Mouse (Mus musculus) gastrocnemius, adult 8-10 months (tissue): Measurements from ENCODE around the gene Tspan9. TPM values are rescaled to one million over a fixed set of nuclear protein-coding genes. Genes with fewer than 3 reads are reported as not detected.
A peak's percentile ranks its signal among the peaks of the same experiment; 100 is the strongest.

Experiments used
- DNase-seq, 2 experiments: peaks; one replicate each; pipeline ENCODE4 v3.0.0; 2022; ENCODE audit warnings: low spot score in 2 of 2
- total RNA-seq, 4 experiments: library from RNA; stranded (reverse); gene quantifications; 2 replicates each; pipeline ENCODE4 v1.2.4; 2022

Tspan9 gene
- total RNA-seq, 4 experiments from 2014 or later: 27.4 to 36.6 (median 31.5) TPM

DNA sequence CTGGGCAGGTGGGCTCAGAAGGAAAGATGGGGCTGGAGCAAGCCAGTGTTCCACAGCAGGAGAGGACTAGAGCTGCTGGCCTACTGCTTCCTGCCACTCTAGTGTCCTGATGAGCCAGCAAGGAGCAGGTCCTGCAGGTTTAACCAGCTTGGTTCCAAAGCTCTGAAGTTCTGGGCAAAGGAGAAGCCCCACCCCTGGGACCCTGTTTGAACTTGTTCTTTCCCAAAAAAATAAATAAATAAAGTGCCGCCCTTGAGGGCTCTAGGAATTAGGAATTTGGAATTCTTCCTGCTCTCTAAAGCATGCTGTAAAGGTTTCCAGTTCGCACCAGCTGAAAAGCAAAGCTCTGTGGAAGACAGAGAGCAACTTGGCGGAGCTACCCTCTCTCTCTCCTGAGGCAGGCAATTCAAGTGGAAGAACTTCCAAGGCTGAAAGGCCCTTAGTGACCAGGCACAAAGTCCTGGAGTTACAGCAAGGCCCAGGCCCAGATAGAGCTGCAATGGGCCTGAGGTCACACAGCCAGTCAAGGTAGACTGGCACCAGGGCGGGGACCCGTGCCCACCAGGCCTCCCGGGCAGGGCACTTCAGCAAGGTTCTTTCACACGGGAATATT, 38.6 kb downstream of the Tspan9 start:
- no peak for DNase-seq

DNA sequence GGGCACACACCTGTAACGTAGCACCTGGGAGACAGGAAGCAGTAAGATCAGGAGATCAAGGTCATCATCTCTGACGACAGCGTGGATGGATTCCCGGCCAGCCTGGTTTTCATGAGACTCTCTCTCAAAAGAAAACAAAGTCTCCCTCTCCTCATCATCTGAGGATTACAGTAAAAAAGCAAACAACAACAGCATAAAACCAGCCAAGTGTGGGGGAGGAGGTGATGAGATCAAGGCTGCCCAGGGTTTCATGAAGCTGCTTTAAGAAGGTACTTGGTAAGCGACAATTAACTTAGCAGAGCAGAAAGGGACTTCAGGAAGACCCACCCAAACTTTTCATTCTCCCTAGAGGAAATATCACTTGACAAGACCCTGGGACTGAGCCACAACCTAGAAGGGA, 39.5 kb downstream of the Tspan9 start:
- no peak for DNase-seq

DNA sequence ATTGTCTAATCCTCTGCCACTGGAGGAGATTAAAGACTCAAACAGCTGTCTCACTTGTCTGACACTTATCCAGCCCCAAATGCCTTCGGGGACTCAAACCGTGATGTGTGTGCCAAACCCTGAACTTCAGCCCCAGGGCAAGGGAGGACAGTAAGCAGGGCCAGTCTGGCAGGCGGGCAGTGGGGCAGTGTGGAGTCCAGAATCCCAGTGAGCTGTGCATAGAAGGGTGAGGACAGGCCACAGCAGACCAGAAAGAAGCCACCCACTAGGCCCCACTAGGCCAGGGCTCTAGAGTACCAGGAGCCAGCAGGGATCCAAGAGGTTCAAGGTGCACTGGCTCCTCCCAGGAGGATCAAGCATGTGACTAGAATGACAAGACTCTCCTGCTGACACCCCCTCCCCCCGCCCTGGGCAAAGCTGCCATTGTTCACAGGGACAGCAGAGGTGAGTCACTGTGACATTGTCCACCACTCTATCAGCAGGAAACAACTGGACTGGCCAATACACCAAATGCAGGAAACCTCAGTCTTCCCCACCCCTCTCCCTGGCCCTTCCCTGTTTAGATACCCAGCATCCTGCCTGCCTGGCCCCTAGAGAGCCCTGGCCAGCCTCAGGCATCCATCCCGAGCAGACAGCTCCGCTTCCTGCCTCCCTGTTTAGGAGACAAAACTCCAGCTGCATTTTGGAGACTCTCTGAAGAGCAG, 40.9 kb downstream of the Tspan9 start:
- peak in 1 of 2 experiments; percentile 45 for DNase-seq

- no peak for DNase-seq
These were observed 43.5 kb downstream of the Tspan9 start for GRCm38 (mm10) chr6:128099871-128100270.

DNA sequence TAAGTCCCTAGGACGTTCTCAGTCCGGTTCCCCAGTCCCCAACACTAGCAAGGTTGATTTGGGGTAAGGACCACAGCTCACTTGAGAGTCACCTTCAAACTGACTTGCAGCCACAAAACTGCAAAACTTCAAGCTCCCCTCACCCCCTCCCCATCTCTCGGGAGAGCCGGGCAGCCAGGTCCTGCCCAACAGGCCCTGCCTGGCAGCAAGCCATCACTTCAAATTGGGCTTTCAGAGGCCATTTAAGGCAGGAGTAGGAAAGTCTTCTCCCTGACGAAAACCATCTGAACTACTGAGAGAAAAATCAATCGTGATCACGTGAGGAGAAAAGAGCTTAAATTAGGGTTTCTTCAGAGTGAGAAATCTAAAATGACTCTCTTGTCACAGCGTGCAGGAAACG, 44.2 kb downstream of the Tspan9 start:
- DNase-seq: no peak

GRCm38 (mm10) chr6:128096521-128096920, 46.9 kb downstream of the Tspan9 start:
- DNase-seq: no peak

GRCm38 (mm10) chr6:128095906-128096305, 47.5 kb downstream of the Tspan9 start:
- no peak for DNase-seq

DNA sequence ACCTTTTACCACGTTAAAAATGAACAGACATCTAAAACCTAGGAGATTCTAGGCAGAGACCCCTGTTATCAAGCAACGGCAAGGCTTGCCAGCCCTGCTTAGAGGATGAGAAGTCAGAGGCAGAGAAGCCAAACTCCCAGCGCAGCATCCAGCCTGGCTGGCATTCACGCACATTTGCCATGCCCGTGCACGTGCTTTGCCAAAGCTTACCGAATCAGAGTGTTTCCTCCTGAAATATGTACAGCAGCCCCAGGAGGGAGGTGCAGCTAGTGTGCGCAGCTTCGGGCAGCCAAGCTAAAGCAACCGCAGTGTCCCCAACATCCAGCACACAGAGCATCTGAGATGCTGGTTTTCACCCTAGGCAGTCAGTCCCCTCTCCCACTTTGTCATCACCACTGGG, 48.3 kb downstream of the Tspan9 start:
- no peak for DNase-seq

DNA sequence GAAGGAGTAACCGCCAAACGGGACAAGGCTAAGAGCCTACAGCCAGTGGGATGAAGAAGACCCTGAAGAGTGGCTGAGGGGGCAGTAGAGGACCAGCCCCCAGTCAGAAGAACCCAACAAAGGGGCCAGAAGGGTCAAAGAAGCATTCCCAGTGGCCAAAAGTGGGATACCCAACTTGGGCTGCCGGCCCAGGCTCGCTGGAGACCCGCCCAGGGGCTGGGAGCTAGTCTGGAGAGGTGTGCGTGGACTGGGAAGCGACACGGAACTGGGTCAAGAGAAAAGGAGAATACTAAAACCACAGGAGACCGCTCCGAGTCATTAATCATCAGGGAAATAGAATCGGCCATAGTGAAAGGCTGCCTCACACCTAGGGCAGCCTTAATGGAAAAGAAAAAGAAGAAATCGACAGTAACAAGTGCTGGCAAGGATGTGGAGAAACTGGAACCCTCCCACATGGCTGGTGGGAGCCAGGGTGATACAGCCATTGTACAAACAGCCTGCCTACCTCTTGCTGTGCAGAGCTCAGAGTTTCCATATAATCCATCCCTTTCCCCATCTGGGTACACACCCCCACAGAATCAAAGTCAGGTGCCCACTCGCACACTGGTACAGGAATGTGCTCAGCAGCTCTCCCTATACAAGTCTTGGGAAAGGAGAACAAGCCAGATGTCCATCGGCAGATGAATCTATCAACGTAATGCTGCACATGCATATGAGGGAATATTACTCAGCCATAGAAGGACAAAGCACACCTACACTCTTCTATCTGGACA, 49.4 kb downstream of the Tspan9 start:
- no peak for DNase-seq

GRCm38 (mm10) chr6:128092621-128093020, 50.8 kb downstream of the Tspan9 start:
- DNase-seq: no peak

DNA sequence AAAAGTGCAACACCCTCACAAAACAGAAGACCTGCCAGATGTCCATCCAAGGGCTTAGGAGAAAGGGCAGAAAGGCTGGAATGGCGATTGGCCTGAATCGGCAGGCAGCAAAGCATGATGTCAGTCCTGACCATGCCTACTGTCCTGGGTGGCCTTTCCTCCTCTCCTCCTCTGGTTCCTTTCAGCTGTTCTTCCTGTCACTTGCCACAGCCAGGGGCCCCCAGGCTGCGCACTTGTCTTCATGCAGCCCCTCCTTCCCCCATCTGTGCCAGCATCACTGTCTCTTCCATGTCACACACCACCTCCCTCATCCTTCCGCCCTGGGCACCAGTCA, 51.6 kb downstream of the Tspan9 start:
- DNase-seq: no peak

GRCm38 (mm10) chr6:128090985-128091832, 52.2 kb downstream of the Tspan9 start:
- peak in 1 of 2 experiments; percentile 41 for DNase-seq

DNA sequence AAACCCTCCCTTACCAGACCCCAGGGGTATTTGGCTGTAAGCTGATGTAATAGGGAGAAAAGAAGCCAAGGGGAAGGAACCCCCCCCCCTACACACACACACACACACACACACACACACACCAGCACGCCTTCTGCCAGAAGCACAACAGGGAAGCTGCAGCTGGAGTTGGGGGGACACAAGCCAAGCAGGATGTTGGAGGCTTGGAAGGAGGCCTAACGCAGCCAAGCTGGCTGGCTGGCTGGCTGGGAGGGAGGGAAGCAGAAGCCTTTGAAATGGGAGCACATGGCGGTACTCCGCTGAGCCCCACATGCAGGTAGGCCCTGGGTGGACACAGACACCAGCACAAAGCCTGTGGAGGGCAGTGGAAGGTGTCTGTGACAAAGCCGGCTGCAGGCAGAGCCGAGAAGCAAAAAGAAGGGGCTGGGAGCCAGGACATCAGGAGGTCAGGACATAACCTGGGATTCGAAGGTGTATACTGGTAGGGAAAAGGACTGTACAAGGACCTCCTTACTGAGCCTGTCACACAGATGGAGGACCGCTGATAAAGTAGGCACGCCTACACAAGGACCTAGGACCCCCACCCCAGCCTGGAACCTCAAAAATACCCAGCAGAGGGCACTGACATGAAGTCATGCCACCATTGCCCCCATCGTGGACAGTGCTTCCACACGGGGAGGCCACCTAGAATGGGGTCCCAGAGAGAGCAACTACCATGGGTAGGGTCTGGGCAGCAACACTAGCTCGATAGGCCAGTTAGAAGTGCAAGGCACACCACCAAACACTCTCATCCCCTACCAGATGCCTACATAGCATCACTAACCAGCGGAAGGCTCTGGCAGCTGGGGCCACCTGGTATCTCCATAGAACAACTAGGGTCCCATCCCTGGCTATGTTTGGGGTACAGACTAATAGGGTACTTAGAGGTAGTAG, 53.4 kb downstream of the Tspan9 start:
- peak in 1 of 2 experiments; percentile 70 for DNase-seq

DNA sequence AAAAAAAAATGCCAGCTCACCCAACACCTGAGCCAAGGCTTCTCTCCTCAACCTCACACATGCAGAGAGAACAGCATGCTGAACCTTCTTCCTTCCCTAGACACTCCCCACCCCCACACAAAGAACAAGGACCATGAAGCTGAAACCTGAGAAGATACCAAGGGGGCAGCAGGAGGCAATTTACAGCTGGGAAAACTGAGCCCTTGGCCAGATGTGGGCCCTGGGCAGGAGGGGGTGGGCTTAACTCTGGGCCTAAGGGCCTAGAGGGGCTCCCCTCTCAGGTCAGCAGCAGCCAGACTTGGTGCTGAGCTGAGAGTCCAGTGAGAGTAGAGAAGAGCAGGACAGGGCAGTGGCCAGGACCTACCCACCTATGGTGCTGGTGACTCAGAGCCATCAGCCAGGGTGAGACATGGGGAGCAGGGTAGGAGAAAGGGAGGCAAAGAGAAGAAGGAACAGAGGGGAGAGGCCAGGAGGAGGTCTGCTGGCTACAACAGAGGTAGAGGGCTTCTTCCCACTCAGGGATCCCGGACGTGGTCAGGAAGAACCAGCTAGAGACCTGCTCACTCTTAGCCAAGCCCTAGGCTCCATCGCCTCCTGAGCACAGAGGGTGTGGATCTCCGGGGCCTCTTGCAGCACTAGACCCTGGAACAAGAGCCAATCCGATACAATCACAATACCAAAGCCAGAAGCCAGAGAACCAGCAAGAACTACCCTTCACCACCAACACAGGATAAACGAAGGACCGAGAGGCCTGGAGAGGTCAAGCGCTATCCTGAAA, 54.5 kb downstream of the Tspan9 start:
- DNase-seq: no peak

DNA sequence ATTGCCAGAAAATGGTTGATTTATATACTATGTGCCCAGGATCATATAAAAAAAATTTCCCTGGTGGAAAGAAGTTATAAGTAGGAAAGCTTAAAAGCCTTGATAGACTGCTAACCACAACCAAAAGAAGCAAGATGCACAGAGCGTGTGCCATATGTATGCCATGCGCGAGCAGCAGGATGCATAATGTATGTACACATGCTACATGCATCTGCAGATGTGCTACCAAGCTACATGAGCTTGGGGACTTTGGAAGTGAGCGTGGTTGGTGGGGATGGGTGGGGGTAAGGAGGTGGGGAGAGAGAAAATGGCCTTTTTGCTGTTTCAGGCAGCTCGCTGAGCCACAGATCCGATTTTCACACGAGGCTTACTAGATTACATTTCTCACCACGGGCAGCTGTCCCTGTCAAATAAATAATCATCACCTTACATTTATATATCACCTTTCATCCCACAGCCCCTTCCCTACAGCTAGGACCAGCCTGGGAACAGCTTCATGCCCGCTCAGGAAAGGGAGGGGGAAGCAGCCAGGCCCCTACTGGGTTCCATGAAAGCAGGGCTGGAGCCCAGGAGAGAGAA, 57.8 kb downstream of the Tspan9 start:
- no peak for DNase-seq

DNA sequence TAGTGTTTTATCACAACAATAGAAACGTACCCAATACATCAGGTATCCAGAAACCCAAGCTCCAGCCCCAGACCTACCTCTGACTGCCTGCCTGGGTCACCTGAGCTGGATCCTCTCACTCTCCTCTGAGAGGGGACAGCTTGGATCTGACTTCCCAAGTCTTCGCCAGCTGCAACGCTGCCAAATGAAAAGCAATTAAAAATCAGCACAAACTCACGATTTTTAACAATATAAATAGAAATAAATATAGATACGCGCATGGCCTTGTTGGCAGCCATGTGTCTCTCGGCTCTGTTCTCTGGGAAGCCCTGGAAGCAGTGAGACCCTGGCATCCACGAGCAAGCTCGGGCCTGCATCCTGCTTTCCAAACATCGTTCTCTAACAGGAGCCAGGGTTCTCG, 60.1 kb downstream of the Tspan9 start:
- no peak for DNase-seq

DNA sequence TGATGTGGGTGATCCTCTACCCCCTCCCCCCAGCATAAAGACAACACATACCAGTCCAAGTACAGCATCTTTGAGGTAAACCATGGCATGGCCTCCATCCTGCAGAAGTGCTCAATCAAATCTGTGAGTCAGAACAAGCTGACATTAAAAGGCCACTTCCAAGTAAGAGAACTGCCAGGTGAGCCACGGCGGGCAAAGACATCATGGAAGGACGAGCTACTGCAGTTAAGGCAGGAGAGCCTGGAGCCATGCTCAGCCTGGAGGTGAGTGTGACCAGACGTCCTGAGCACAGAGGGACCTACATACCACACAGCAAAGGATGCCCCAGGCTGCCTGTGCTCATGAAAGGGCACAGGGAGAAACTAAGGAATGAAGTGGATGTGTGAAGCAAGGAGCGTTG, 61.6 kb downstream of the Tspan9 start:
- DNase-seq: no peak

DNA sequence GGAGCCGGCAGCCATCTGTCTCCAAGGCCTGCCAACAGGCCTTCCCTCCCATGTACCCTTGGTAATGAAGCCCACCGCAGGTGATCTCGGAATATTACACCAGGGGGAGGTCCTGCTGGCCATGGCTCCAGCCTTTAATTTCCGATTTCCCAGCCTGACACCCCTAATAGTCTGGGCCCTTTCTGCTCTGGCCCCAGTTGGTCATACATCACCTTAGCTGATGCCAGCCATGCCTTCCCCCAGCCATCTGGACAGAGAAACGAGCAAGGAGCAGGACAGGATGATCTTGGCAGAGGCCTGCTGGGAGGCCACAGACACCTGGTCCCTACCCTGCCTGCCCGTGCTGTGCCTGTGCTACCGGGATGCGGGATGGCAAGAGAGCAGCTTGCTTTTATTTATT, 62.1 kb downstream of the Tspan9 start:
- DNase-seq: no peak

DNA sequence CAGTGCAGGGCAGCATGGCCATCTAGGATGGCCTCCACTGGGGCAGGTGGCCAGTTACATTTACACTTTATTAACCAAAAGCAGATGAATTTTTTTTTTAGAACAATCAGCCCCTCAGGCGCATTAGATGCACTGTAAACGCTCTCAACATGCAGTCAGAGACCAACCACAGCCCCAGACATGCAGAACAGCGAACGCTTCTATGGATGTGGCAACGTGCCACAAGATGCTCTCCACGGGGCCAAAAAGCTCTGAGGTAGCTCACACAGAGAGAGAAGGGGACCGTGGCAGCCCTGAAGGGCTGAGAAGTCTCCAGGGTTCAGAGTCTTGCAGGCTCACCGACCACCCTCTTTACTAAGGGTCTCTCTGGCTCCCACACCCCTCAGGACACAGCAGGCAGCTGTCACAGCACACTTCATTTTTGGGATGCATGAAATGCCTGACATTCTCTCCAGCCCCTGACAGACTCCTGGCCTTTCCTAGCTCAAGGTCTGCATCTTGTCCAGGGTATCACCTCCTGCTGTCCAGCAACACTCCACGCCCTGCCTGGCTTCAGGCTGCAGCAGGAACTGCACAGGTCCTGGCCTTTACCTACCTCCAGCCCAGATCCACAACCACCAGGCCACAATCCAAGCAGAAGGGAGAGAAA, 63.7 kb downstream of the Tspan9 start:
- no peak for DNase-seq
